Mouse (Mus musculus): ENCODE data around the gene Minpp1. TPM values are rescaled to one million over a fixed set of nuclear protein-coding genes. Genes with fewer than 3 reads are reported as not detected.
"Not testable (repeated sequence)": the region's sequence is repeated elsewhere in the genome, so short reads cannot be mapped to it uniquely, and the experiment has no call there.

The Minpp1 gene
- polyA plus RNA-seq (2012; rRNA removed), result 27.8 and 39.6 TPM in 2 replicates

DNA sequence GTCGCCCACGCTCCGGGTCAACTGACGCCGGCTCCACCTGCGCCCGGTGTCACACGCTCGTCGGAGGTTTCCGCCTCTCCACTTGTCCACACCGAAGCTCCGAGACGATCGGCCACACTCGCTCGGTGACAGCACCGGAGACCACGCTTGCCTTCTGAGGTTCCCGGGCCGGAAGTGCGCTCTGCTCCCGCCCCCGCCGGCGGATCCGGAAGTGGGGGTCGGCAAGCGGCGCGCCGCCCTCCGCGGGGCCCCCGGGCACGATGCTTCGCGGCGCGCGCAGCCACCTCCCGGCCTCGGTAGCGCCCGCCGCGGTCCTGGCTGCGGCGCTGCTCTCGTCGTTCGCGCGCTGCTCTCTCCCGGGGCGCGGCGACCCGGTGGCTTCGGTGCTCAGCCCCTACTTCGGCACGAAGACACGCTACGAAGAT lies at the start of gene Minpp1:
Gene Minpp1, plus strand, starts transcription at position 89 of the 425 bp plus-strand sequence.
- under 1% methylated on average over 64 of the region's 64 CpGs for WGBS
- no peak for DNase-seq (ENCODE audit: low read depth, low spot score)

DNA sequence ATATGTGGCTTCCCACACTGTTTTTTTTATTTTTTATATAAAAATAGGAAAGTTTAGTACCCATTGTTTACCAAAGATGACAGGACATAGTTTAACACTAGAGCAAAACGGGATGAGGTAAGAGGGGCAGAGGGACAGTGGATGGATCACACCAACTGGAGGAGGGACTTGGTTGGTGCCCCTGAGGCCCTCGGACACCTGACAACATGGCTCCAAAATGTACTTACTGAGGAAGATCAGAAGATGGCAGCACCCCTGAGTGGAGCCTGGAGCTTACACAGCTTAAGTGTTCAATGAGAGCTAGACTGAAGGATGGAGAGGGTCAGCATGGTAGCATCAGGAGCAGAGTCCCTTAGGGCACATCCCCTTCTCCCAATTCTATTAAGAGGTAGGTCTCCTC lies 46.2 kb upstream of the Minpp1 start:
- no peak for DNase-seq (ENCODE audit: low read depth, low spot score)
- WGBS, result 82% methylated on average over 2 of the region's 2 CpGs

DNA sequence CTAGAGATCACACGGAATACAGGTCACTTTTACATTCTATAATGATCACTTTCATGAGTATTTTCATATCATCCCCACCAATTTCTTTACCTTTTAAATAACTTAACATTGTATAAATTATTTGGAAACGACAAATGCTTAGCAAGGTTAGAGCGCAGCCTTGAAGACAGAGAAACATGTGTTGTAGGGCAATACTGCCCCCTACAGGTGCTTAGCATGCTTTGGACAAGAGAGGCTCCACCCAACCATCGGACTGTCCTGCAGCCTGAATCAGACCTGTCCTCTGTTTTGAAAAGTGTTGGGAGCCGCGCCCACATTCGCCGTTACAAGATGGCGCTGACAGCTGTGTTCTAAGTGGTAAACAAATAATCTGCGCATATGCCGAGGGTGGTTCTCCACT lies 44.0 kb upstream of the Minpp1 start:
- no peak for DNase-seq (ENCODE audit: low read depth, low spot score)
- 97% methylated on average over 11 of the region's 11 CpGs for WGBS

DNA sequence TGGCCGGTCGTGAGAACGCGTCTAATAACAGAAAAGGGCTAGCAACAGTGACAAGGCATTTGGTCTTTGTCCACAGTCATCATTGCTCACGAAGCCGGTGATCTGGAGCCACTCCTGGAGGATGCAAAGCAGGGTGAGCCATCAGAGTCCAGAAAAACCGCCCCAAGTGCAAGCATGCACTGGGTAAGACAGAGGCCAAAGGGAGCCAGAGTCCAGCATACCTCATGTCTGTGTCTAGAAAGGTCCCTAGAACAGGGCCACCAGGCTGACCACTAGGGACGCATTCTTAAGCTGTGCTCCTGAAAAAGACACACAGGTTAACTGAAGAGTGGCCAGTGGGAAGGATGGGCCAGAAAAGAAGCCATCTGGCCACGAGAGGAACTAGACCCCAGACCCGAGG lies 36.6 kb upstream of the Minpp1 start:
- WGBS, result 97% methylated on average over 10 of the region's 10 CpGs
- no peak for DNase-seq (ENCODE audit: low read depth, low spot score)

DNA sequence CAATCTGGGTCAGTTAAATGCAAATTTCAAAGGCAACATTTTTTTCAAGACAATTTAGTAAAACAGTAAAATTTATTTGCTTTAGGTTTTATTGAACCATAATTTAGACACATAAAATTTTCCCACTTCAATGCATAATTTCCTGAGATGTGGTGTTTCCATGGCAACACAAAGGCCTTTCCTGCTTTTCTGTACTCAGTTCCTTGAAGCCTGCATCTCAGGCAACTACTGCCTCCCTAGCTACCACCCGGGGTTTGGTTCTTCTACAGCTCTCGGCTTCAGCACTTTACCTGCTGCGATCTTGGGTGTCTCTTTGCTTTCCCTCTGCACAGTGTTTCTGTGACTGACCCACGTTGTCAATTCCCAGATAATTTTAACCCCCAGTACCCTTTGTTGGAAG lies 33.3 kb upstream of the Minpp1 start:
- no peak for DNase-seq (ENCODE audit: low read depth, low spot score)
- WGBS, result 41% methylated on average over 4 of the region's 4 CpGs

DNA sequence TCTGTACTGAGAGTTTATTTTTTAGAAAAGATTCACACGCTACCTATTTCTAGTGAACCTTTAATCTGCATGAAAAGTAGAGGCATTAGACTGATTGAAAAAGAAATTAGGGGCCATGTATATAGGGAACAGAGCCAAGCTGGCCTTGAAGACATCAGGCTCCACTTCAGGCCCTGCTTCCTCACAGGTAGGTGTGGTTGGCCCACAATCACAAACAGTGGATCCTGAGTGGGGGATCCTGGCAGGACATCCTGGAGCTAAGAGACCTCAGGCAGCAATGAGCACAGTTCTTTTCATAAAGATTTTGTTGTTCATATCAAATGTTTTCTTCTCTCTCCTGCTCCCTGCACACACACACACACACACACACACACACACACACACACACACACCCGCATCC lies 28.8 kb upstream of the Minpp1 start:
- 88% methylated on average over 2 of the region's 2 CpGs for WGBS
- DNase-seq (ENCODE audit: low read depth, low spot score), result no peak

DNA sequence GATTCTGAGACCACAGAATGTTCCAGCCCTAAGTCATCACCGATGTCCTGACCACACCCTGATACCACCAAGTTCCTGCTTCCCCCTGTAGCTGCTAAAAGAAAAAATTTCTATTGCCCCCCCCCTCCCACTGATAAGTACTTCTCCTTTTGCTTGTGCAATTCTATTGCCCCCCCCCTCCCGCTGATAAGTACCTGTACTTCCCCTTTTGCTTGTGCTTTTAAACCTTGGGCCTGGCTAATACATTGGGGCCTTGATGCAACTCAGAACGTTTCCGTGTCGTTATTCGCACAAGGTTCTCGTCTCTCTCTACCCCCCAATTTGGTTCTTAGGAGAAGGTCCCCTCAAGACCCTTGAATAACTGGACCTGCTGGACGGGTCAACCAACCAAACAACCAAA lies 27.9 kb upstream of the Minpp1 start:
- 91% methylated on average over 8 of the region's 8 CpGs for WGBS
- DNase-seq (ENCODE audit: low read depth, low spot score), result not testable (repeated sequence)

DNA sequence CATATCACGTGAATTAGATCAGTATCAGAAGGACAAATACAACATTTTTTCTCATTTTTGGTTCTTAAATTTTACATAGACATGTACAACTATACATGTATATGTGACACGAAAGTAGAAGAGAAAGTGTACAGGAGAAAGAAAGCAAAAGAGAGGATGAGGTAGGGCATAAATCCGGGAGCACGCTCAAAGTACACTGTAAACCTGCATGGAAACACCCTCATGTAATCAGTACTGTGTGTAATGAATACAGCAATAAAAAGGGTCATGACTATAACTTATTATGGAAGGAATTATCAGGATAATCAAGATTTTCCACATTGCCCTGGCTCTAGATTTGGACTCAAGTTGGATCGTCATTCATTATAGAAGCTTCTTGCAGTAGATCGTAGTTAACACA lies 22.5 kb upstream of the Minpp1 start:
- 41% methylated on average over 6 of the region's 6 CpGs for WGBS
- no peak for DNase-seq (ENCODE audit: low read depth, low spot score)

DNA sequence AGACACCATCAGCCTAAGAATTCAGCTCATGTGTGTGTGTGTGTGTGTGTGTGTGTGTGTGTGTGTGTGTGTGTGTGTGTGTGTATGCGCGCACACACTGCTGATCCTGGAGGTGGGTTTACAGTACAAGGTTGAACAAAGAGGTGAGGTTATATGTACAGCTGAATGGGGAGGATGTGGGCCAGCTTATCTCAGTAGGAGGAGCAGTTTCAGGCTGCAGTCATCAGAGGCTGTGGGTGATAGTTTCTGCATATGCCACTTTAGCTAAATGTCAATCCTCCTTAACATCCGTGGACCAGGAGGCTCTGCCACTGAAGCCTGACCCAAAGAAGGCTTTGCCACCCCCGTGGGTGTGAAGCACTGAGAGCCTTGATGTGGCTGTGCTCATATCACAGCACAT lies 20.3 kb upstream of the Minpp1 start:
- no peak for DNase-seq (ENCODE audit: low read depth, low spot score)

DNA sequence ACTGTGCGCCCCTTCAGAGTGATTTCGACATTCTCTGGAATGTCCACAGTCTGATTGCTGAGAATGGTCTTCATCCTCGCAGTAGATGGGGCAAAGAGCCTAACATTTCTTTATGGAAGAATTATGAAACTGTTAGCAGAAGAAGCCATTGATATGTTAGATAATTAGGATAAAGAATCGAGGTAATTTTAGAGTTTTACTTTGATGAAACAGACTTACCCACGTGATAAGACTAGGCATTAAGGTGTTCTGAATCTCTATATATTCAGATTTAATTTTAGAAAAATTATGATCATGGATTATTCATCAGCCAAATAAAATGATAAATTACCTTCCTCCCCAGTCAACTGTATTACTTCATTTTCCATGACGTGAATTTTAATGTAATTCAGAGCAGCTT lies 19.1 kb upstream of the Minpp1 start, which contains the start of gene Rpl9-ps6:
Gene Rpl9-ps6, minus strand, starts transcription at position 101 of the 400 bp plus-strand sequence.
- no peak for DNase-seq (ENCODE audit: low read depth, low spot score)
- 78% methylated on average over 6 of the region's 6 CpGs for WGBS

More for the DNA sequence above, 20.3 kb upstream of the Minpp1 start:
- 73% methylated on average over 4 of the region's 4 CpGs for WGBS

DNA sequence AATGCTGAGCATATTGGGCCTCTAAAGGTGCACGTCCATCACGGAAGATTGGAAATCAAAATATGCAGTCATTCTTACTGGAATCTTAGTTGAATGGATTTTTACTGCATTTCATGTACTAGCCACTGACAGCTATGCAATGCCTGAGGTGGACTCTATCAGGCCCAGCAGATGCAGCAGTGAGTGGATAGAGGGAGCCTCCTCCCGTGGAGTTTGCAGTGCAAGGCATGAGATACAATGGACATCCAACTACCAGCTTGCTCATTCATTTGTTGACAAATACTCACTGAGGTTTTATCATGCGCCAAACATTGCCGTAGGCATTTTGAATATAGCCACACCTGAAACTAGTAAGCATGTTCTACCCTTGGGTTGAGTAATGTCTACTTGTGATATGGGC lies 18.2 kb upstream of the Minpp1 start:
- 91% methylated on average over 5 of the region's 5 CpGs for WGBS
- DNase-seq (ENCODE audit: low read depth, low spot score), result no peak

DNA sequence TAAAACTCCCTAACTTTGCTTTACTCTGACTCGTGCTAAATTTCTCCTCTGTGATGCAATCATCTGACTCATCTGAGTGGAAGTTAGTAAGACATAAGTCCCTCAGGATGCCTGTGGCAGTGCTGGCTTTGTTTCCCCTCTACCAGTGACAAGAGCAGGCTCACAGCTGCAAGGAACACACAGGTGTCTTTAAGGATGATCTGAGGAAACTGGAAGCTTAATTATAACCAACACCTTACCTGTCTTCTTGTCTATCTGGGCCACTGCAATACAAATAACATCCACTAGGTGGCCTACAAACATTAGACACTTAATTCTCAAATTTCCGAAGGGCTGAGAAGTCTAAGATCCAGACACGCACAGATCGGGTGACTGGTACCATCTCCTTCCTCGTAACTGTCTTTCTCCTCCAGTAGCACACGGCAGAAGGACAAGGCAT lies 15.5 kb upstream of the Minpp1 start:
- DNase-seq (ENCODE audit: low read depth, low spot score), result no peak
- 10% methylated on average over 6 of the region's 6 CpGs for WGBS

DNA sequence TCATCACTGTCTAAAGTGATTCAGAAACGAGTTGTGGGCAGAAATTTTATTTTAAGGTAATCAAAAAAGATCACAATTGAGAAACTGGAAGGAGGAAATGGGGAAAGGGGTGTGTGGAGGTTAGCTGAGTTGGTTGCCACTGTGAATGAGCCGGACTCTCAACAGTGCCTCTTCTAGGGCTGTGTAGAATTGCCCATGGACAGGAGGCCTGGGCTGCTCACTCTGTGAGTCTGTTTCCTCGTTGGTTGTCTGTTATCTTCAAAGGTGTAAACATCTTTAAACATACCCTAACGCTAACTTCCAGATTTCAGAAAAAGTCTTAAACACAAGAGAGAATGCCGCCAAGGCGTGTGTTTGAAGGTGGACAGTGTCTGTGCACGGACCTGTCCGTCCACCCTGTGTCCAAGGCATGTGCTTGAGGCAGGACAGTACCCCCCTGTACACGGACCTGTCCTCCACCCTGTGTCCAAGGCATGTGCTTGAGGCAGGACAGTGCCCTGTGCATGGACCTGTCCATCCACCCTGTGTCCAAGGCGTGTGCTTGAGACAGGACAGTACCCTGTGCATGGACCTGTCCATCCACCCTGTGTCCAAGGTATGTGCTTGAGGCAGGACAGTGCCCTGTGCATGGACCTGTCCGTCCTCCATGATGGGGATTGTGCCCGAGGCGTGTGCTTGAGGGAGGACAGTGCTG lies 14.9 kb upstream of the Minpp1 start:
- 78% methylated on average over 13 of the region's 13 CpGs for WGBS
- DNase-seq (ENCODE audit: low read depth, low spot score), result no peak

DNA sequence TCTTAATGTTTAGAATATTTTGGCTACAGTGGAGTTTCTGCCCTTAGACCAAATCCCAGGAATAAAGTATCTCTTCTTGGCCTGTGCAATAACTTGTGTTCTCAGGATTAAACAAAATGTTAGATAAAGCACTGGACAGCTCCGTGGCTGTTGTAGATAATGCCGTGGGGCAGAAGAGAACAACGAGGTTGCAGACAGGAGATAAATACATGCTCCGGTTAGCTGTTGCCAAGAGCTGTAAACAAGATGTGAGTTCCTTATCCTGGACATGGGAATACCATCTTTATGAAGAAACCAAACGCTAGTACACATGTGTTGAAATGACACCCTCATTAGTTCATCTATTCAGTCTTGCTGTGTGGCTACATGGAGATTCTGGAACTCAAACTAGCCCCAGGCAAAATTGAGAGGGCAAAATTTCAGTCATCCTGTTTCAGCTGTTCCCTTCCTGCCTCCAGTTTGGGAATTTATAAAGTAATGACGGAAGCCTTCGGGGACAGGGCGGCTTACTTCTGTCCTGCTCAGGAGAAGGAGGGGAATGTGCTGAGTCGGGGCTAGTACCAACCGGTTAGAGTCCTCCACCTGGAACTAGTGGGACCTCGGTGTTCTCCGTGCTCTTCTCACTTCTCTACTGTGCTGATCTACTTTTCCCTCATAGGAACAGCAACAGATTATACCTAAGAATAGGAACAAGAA lies 9.4 kb upstream of the Minpp1 start:
- DNase-seq (ENCODE audit: low read depth, low spot score), result no peak
- WGBS, result 82% methylated on average over 12 of the region's 12 CpGs

DNA sequence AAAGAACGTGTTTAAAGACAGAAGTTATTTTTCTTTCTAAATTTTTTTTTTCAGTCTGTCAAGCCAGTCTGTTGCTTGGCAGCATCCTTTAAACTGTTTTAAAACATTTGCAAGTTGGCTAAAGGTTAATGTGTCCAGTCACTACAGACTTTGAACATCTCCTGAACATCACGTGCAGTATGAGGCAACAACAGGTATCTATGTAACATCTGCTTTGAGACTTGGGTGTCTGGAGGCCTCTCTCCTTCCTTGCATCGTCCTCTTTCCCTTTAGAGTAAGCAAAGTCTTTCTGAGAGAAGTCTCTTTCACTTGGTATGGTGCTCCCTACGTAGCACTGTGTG lies 8.9 kb upstream of the Minpp1 start:
- 63% methylated on average over 4 of the region's 4 CpGs for WGBS
- no peak for DNase-seq (ENCODE audit: low read depth, low spot score)

DNA sequence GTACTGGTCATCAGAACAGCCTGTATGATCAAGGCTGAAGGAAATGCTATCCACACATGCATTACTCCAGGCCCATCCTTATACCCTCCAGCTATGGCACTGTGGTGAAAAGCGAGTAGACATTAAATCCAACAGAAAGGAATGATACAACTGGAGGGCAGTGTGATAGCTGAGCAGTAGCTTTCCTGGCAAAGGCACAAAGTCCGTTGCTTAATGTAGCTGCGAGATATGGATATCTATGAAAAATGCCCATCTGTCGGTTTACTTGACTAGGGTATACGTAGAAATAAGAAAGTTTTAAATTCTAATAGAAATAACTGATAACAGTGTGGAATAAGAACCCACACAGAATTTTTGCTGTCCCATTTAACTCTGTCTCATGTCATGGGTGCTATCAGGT lies 5.3 kb upstream of the Minpp1 start:
- no peak for DNase-seq (ENCODE audit: low read depth, low spot score)
- 89% methylated on average over 5 of the region's 5 CpGs for WGBS

DNA sequence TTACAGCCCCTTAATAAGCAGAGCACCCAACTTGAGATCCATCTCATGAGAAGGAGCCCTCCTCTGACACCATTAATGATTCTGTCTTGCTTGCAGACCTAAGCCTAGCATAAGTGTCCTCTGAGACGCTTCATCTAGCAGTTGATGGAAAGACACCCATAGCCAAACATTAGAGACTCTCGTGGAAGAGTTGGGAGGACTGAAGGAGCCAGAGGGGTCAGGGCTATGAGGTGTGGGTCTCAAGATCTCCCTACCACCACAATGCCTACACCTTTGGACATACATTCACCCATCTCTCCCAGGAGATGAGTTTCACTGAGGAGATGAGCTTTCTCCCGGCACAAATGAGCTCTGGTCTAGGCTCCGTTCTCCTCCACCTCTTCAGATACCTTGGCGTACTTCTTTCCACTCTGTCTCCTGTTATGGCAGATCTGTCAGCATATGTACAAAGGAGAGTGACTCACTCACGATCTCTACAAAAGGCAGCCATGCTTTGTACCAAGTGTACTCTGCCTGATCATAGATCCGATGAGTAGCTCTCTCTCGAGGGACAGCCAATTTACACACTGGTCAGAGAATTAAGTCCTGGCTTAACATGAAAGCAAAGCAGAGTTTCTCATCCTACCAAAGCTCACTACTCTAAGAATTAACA lies 4.7 kb upstream of the Minpp1 start:
- WGBS, result 88% methylated on average over 8 of the region's 8 CpGs
- no peak for DNase-seq (ENCODE audit: low read depth, low spot score)

DNA sequence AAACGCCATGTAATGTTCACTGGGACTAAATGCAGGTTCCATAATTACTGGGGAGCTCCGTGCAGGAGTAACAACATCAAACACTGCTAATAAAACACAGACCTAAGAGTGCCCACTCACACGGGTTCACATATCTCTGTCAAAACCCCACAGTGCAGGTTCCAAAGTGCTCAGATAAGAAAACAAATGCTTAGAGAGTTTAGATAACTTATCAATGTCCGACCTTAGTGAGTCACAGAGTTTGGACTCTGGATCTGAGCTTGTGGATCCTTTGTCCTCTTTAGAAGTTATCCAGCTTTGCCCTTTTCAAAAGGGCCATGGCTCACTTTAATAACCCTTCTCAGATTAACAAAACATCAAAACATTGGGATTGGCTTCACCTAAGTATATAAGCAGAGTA lies 4.1 kb upstream of the Minpp1 start:
- DNase-seq (ENCODE audit: low read depth, low spot score), result no peak
- WGBS, result 29% methylated on average over 4 of the region's 4 CpGs

DNA sequence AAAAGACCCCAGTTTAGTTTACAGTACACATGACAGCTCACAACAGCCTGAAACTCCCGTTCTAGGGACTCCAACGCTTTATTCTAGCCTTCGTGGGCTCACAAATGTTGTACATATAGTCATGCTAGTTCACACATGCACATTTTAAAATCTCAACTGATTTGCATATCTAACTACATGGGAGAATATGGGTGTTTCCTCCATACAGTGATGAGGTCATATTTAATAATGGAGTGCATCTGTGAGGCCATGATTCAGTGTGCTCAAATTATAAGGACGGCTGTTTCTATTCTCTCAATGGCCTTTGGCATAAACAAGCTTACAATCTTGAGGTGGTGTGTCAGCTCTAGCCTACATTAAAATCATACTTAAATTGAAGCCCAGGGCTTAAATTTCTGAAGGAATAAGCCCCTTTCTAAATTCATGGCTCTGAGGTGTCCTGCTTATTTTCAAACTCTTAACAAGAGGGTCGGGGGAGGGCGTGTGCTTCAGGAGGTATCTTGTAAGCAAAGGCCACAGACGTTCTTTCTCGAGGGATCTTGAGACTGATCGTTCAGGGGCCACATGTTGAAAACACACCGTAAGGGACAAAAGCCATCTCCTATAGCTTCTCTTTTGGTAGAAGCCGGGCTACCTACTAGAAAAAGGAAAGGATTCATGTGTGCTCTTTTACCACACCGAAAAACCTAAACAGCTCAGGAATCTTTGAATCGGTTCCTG lies 468 bp upstream of the Minpp1 start:
- WGBS, result 14% methylated on average over 13 of the region's 13 CpGs
- no peak for DNase-seq (ENCODE audit: low read depth, low spot score)

DNA sequence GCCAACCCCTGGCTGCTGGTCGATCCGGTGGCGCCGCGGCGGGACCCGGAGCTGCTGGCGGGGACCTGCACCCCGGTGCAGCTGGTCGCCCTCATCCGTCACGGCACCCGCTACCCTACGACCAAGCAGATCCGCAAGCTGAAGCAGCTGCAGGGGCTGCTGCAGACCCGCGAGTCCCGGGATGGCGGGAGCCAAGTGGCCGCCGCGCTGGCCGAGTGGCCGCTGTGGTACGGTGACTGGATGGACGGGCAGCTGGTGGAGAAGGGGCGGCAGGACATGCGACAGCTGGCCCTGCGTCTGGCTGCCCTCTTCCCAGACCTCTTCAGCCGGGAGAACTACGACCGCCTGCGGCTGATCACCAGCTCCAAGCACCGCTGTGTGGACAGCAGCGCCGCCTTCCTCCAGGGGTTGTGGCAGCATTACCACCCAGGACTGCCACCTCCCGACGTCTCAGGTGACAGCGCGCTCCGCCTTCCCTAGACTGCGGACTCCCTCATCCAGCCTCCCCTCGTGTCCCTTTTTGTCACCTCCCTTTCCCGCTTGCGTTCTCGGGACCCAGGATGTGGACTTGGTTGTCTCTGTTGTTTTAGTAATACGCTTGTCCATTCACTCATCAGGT lies 646 bp downstream of the Minpp1 start:
- DNase-seq (ENCODE audit: low read depth, low spot score), result not testable (repeated sequence)
- WGBS, result under 1% methylated on average over 46 of the region's 47 CpGs
